Mouse (Mus musculus) lung, postnatal 0 days (tissue): ENCODE results near the gene Fam178b. TPM values are rescaled to one million over a fixed set of nuclear protein-coding genes. Genes with fewer than 3 reads are reported as not detected.

Source experiments
- ATAC-seq: fragments of 200-750 bp; cut with Nextera tagmentation; 2 replicates; pipeline ENCODE4 v1.8.0; 2017; ENCODE audit warnings: moderate library complexity
- DNase-seq: peaks from one replicate; pipeline ENCODE4 v3.0.0-alpha.2; 2016; ENCODE audit warnings: low spot score
- H3K27ac ChIP-seq: fragments of 300-500 bp; sonication (generic); 2 replicates; pipeline ENCODE4 v1.5.1; 2014; ENCODE audit warnings: antibody characterized with exemption, mild to moderate bottlenecking, low read length, mixed read lengths
- H3K27me3 ChIP-seq: fragments of 300-500 bp; sonication (generic); replicated peaks from 2 replicates; pipeline ENCODE4 v1.6.1; 2014; ENCODE audit warnings: low read length, mixed read lengths; ENCODE audit not compliant: insufficient read depth
- H3K36me3 ChIP-seq: fragments of 300-500 bp; sonication (generic); 2 replicates; pipeline ENCODE4 v1.6.1; 2014; ENCODE audit warnings: low read length, mixed read lengths; ENCODE audit not compliant: insufficient read depth
- H3K4me1 ChIP-seq: fragments of 300-500 bp; sonication (generic); 2 replicates; pipeline ENCODE4 v1.6.1; 2014; ENCODE audit warnings: antibody characterized with exemption, low read depth, low read length, mixed read lengths; ENCODE audit not compliant: insufficient read depth
- H3K4me2 ChIP-seq: fragments of 300-500 bp; sonication (generic); replicated peaks from 2 replicates; pipeline ENCODE4 v1.6.1; 2014; ENCODE audit warnings: low read depth, mild to moderate bottlenecking, low read length, moderate library complexity, mixed read lengths
- H3K4me3 ChIP-seq: fragments of 300-500 bp; sonication (generic); 2 replicates; pipeline ENCODE4 v1.5.1; 2014; ENCODE audit warnings: low read depth, low read length
- H3K9ac ChIP-seq: fragments of 300-500 bp; sonication (generic); replicated peaks from 2 replicates; pipeline ENCODE4 v1.6.1; 2014; ENCODE audit warnings: low read depth, mild to moderate bottlenecking
- H3K9me3 ChIP-seq: fragments of 300-500 bp; sonication (generic); 2 replicates; pipeline ENCODE4 v1.6.1; 2016; ENCODE audit warnings: low read length, mixed read lengths
- CTCF ChIP-seq: IDR thresholded peaks from 2 replicates; pipeline ENCODE4 v1.5.1; 2016; ENCODE audit warnings: antibody characterized with exemption, mild to moderate bottlenecking
- EP300 ChIP-seq: IDR thresholded peaks from 2 replicates; pipeline ENCODE4 v1.6.1; 2016; ENCODE audit warnings: antibody characterized with exemption, mild to moderate bottlenecking, control low read depth
- WGBS: fragments of 180-500 bp; shearing (Covaris S2); extraction: QIAGEN DNeasy Blood & Tissue Kit; methylation state at CpG from one replicate; pipeline ENCODE4 v1.1.7; 2014; 5-methylcytosine and 5-hydroxymethylcytosine counted together
- polyA plus RNA-seq: library from polyadenylated mRNA; unstranded; fragments of >200 nt; fragmentation: Nextera tagmentation; extraction: Ambion mirVana; gene quantifications from 2 replicates; pipeline ENCODE4 v1.2.1, GENCODE M21; 2015

Fam178b gene
- polyA plus RNA-seq, 1 experiment from 2014 or later = 5.1 TPM

DNA sequence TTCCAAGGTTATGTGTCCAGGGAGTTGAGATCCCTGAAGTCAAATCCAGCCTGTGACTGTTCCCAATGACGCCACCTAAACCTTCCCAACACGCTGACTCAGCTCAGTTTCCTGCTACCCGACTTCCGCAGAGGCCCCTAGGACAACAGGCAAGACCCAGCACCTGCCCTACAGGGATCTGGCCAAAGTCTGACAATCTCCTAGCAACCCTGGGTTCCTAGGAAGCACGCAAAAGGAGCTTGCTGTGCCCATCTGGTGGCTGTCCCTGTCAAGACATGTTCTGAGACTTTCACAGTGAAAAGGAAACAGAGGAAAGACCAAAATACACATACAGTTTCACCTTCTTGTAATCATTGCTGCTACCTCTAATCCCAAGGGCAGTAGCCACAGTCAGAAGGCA is 35.4 kb downstream of the Fam178b start:
- 40% methylated on average over 5 of the region's 5 CpGs for WGBS
- H3K9ac ChIP-seq = no peak overlapping the region
- no peak overlapping the region for H3K27ac ChIP-seq
- H3K4me2 ChIP-seq = no peak overlapping the region
- no peaks in the 10 kb centered on the region for H3K9me3 ChIP-seq
- no peak overlapping the region for H3K4me3 ChIP-seq
- peak; percentile 61 for ATAC-seq
- TF ChIP-seq CTCF (peak; percentile 38), EP300 (no peak)
- H3K36me3 ChIP-seq = no peaks in the 10 kb centered on the region
- no peaks in the 10 kb centered on the region for H3K4me1 ChIP-seq
- DNase-seq = peak; percentile 26
- H3K27me3 ChIP-seq = no peaks in the 10 kb centered on the region

DNA sequence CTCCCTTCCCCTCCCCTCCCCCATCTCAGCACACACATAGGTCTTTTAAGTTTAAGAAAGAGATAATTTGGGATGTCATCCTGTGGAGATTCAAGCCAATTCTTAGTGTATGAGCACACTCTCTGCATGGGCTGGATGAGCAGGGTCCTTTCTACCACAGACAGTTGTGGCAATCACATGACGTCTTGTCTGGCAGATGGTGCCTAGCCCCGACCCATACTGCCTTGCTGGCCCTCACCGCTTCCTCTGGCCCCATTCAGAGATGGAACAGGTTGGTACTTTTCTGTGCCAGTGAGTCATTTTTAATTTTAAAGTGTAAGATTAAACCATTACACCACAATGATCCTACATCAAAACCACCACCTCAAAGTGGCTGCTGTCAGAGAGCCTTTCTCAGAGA is 36.7 kb downstream of the Fam178b start:
- DNase-seq (no peak), ATAC-seq (peak; percentile 33)
- no peak overlapping the region for H3K4me2 ChIP-seq
- H3K9ac ChIP-seq = no peak overlapping the region
- no peaks in the 10 kb centered on the region for H3K36me3 ChIP-seq
- H3K4me1 ChIP-seq = no peaks in the 10 kb centered on the region
- TF ChIP-seq CTCF (no peak), EP300 (no peak)
- no peaks in the 10 kb centered on the region for H3K9me3 ChIP-seq
- WGBS = 65% methylated on average over 3 of the region's 3 CpGs
- H3K27me3 ChIP-seq = no peaks in the 10 kb centered on the region
- no peak overlapping the region for H3K27ac ChIP-seq
- H3K4me3 ChIP-seq = no peak overlapping the region

DNA sequence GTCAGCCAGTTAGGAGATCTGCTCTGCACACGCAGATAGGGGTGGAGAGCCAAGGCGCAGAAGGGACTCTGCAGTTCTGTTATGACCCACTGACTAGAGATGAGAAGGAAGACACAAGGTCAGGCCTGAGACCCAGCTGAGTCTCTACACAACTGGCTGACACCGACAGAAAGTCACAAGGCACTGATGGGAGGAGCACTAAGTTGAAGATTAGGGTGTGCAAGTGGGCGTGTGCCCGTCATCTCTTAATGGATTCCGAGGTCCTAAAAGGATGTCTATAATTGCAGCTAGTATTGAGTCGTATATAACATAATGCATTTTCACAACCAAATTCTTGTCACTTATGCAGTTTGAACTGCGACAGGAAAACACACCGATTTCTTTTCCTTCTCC is 38.4 kb downstream of the Fam178b start:
- TF ChIP-seq EP300 (no peak), CTCF (no peak)

DNA sequence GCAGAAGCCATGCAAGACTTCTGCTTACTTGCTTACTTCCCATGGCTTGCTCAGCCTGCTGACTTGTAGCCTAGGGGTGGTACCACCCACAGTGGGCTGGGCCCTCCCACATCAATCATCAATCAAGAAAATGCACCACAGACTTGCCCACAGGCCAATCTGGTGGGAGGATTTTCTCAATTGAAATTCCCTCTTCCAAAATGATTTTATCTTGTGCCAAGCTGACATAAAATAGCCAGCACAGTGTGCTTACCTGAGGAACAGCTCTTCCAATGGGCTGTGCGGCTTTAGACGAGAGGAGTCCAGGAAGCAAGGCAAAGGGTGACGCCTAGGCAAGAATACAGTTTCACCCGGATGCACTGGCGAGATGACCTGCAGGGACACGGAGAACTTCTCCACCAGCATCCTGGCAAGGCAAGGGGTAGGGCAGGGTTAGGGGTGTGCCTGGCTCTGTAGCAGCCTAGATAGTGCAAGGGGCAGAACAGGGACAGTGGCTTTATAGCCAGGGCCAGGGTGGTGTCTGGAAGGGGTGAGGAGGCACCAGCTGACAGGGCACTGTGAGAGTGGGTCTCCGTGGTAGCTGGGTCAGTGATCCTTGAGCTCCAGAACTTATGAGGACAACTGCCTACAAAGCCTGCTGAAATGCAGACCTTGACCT is 38.9 kb downstream of the Fam178b start:
- Histone ChIP-seq H3K36me3 (no peaks in the 10 kb centered on the region), H3K4me3 (no peak overlapping the region), H3K4me1 (no peaks in the 10 kb centered on the region), H3K4me2 (no peak overlapping the region), H3K27me3 (no peaks in the 10 kb centered on the region), H3K27ac (no peak overlapping the region), H3K9ac (no peak overlapping the region), H3K9me3 (no peaks in the 10 kb centered on the region)
- 83% methylated on average over 7 of the region's 7 CpGs for WGBS
- ATAC-seq (no peak), DNase-seq (no peak)
- TF ChIP-seq EP300 (no peak), CTCF (no peak)

More for the DNA sequence above, 38.4 kb downstream of the Fam178b start:
- DNase-seq = no peak
- no peak overlapping the region for H3K4me2 ChIP-seq
- no peaks in the 10 kb centered on the region for H3K4me1 ChIP-seq
- H3K36me3 ChIP-seq = no peaks in the 10 kb centered on the region
- no peaks in the 10 kb centered on the region for H3K27me3 ChIP-seq
- H3K9ac ChIP-seq = no peak overlapping the region
- H3K4me3 ChIP-seq = no peak overlapping the region
- no peaks in the 10 kb centered on the region for H3K9me3 ChIP-seq
- 82% methylated on average over 9 of the region's 9 CpGs for WGBS
- H3K27ac ChIP-seq = no peak overlapping the region
- ATAC-seq = no peak

DNA sequence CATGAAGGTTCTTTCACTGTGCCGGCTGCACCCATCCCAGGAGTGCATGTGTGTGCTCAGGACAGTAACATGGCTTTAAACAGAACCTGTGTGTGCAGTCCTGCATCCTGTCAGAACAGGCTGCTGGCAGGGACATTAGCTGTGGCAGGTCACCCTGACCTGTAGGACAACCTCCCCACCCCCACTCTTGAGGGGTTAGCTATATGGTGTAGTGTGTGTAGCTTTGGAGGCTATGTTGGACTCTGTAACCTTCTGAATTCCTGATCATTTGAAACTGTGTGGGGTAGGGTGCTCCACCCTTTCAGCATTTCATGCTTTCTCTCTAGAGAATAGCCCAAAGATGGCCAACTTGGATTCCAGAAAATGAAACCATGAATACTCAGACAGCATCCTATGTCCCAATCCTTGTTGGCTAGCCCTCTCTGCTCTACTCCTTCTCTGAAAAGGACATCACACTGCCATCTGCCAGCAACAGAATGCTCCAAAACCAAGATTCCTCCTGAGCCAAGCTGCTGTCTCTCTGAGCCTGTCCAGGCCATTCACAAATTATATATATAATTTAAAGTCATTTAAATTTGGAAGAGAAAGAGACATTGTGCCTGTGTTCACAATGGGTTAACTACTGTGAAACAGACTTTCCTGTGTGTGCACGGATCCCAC is 47.0 kb downstream of the Fam178b start:
- no peak for ATAC-seq
- TF ChIP-seq CTCF (no peak), EP300 (no peak)
- H3K4me2 ChIP-seq = no peak overlapping the region
- H3K9ac ChIP-seq = no peak overlapping the region
- H3K27me3 ChIP-seq = no peaks in the 10 kb centered on the region
- WGBS = 70% methylated on average over 2 of the region's 2 CpGs
- no peaks in the 10 kb centered on the region for H3K4me1 ChIP-seq
- H3K4me3 ChIP-seq = no peak overlapping the region
- no peaks in the 10 kb centered on the region for H3K9me3 ChIP-seq
- no peaks in the 10 kb centered on the region for H3K36me3 ChIP-seq
- H3K27ac ChIP-seq = no peak overlapping the region
- no peak for DNase-seq

DNA sequence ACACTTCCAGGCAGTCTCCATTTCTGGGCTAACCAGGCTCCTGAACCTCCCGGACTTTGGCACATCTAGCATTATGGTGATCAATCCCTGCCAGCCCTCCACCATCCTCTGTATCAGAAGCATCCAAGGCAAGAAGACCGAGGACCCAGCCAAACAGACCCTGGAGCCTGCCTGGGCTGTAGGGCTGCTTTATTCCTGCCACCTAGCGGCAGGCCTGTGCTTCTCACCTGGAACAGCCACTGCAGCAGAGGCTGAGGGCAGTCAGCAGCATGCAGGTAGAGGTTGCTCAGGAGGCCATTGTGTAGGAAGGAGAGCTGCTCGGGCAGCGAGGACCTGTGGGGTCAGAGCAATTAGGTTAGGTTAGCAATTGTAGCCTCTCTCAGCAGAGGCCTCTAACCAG is 48.0 kb downstream of the Fam178b start:
- Histone ChIP-seq H3K4me2 (no peak overlapping the region), H3K9me3 (no peaks in the 10 kb centered on the region), H3K27ac (no peak overlapping the region), H3K4me1 (no peaks in the 10 kb centered on the region), H3K27me3 (no peaks in the 10 kb centered on the region), H3K4me3 (no peak overlapping the region), H3K36me3 (no peaks in the 10 kb centered on the region), H3K9ac (no peak overlapping the region)
- TF ChIP-seq EP300 = no peak
- TF ChIP-seq CTCF = peak; percentile 95
- WGBS = 22% methylated on average over 5 of the region's 5 CpGs
- DNase-seq (peak; percentile 85), ATAC-seq (peak; percentile 75)
